Mouse (Mus musculus): ENCODE data around the gene Pcbd2. TPM values are rescaled to one million over a fixed set of nuclear protein-coding genes. Genes with fewer than 3 reads are reported as not detected.

Pcbd2 gene
- 9.2 and 10.8 TPM in 2 replicates for total RNA-seq (2012; rRNA removed)

DNA sequence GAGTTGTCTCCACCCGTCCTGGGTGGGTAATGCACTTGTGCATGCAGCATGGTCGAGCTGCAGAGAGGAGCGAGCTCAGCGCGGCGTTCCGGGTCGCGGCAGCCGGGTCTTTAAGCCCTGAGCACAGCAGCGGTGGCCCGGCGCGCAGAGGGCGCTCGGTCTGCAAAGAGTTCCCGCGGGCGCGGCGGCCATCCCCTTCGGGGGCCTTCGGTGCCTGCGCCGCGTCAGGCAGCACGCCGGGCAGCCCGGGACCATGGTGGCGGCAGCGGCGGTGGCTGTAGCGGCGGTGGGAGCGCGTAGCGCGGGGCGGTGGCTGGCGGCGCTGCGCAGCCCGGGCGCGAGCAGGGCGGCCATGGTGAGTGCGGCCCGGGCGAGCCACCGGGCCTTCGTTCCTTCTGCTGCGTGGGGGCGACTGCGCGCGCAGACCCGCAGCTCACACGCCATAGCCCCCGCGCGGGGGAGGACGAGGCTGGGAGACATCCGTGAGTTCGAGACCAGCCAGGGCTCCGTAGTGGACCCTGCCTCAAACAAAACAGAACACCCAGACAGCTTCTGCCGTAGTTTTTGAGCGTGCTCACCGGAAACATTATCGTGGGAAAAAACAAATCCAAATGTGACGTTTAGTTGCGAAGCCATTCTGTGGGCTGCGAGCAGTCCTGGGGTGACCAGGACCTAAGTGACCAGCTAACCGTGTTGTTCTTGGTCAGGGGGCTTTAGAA is at the start of gene Pcbd2:
TSS of gene Pcbd2 (plus strand) at position 249 of the 719 bp plus-strand sequence.
- no peaks in the 10 kb centered on the region for H3K36me3 ChIP-seq (ENCODE audit: control insufficient read depth, insufficient read depth, low read length, poor library complexity, severe bottlenecking)
- H3K9me3 ChIP-seq (ENCODE audit: control insufficient read depth, insufficient read depth, low read depth, low read length): no peaks in the 10 kb centered on the region
- peak within 1 kb of the TSS; percentile 78 to 96 for H3K4me3 ChIP-seq (ENCODE audit: insufficient read depth in 1 of 2, low read depth in 1 of 2, low read length in 2 of 2, poor library complexity in 1 of 2, severe bottlenecking in 1 of 2)
- H3K4me1 ChIP-seq (ENCODE audit: control insufficient read depth in 2 of 2, insufficient read depth in 2 of 2, low read length in 2 of 2, poor library complexity in 1 of 2): peaks cover 0 to 2% of the 10 kb centered on the region in 2 experiments; a peak in 1 of 4 replicates
- peak within 1 kb of the TSS; percentile 16 for H3K27ac ChIP-seq (ENCODE audit: insufficient read depth, low read depth, low read length, poor library complexity, severe bottlenecking)
- DNase-seq (ENCODE audit: low read depth, low spot score): no peak
- H3K9ac ChIP-seq (ENCODE audit: insufficient read depth, low read depth, low read length, poor library complexity, severe bottlenecking): peak within 1 kb of the TSS; percentile 86
- TF ChIP-seq ZC3H11A (IDR thresholded peaks at IDR 0.05; ENCODE audit: borderline replicate concordance, low read depth, low read length) (no peak), HCFC1 (IDR thresholded peaks at IDR 0.05; ENCODE audit: borderline replicate concordance, insufficient read depth, low read length) (no peak), MAFK (IDR thresholded peaks at IDR 0.05; ENCODE audit: insufficient read depth, low read depth, low read length) (no peak), CHD2 (IDR thresholded peaks at IDR 0.05; ENCODE audit: low read depth, low read length) (no peak), ZNF384 (IDR thresholded peaks at IDR 0.05; ENCODE audit: low read depth, low read length) (no peak)
- in situ Hi-C loops (cut with MboI; ENCODE audit: low sequenced_read_pairs in 2 of 2, unreplicated experiment in 2 of 2): no loop called here

DNA sequence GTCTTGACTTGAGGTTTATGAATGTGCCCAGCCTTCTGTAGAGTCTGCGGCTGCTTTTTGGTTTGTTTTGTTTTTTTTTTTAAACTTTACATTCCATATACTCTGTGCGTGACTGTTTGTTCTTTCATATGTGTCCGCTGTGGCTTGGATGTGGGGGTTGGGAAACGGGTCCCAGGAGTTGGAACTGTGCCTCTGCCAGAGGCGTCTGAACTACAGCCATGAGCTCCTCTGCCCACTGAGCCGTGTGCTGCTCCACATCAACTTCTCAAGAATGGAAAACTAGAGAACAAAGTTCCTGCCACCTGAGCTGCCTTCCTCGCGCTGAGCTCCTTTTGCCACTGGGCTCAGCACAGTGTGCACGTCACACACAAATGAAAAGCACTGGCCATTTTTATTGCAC is 45.0 kb upstream of the Pcbd2 start:
- no peak for DNase-seq (ENCODE audit: low read depth, low spot score)
- Histone ChIP-seq H3K4me1 (ENCODE audit: control insufficient read depth in 2 of 2, insufficient read depth in 2 of 2, low read length in 2 of 2, poor library complexity in 1 of 2) (no peaks in the 10 kb centered on the region), H3K36me3 (ENCODE audit: control insufficient read depth, insufficient read depth, low read length, poor library complexity, severe bottlenecking) (peaks cover 25% of the 10 kb centered on the region), H3K27ac (ENCODE audit: insufficient read depth, low read depth, low read length, poor library complexity, severe bottlenecking) (no peak overlapping the region), H3K9ac (ENCODE audit: insufficient read depth, low read depth, low read length, poor library complexity, severe bottlenecking) (no peak overlapping the region), H3K9me3 (ENCODE audit: control insufficient read depth, insufficient read depth, low read depth, low read length) (no peaks in the 10 kb centered on the region), H3K4me3 (ENCODE audit: insufficient read depth in 1 of 2, low read depth in 1 of 2, low read length in 2 of 2, poor library complexity in 1 of 2, severe bottlenecking in 1 of 2) (no peak overlapping the region)
- no peak for TF ChIP-seq ZC3H11A (IDR thresholded peaks at IDR 0.05; ENCODE audit: borderline replicate concordance, low read depth, low read length)
- no peak for TF ChIP-seq HCFC1 (IDR thresholded peaks at IDR 0.05; ENCODE audit: borderline replicate concordance, insufficient read depth, low read length)
- no peak for TF ChIP-seq ZNF384 (IDR thresholded peaks at IDR 0.05; ENCODE audit: low read depth, low read length)
- no peak for TF ChIP-seq CHD2 (IDR thresholded peaks at IDR 0.05; ENCODE audit: low read depth, low read length)
- no peak for TF ChIP-seq MAFK (IDR thresholded peaks at IDR 0.05; ENCODE audit: insufficient read depth, low read depth, low read length)
- in situ Hi-C loops (cut with MboI; ENCODE audit: low sequenced_read_pairs in 2 of 2, unreplicated experiment in 2 of 2): no loop called here

DNA sequence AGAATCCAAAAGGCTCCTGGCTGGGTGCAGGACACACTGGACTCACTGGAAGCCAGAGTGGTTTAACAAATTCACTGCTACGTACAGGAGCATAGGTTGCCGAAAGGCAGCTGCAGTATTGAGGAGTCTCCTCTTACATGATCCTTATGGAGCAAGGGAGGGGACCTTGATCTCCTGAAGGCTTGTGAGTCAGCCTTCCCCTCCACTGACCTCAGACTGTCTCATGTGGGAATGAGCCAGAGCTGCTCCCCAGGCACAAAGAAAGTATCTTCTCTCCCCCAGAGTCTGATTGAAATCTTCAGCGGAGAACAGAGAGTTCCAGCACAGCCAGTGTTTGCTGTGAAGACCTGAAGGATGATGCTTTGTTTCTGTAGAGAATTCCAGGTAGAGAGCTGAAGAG is 43.6 kb upstream of the Pcbd2 start:
- DNase-seq (ENCODE audit: low read depth, low spot score): no peak
- Histone ChIP-seq H3K4me3 (ENCODE audit: insufficient read depth in 1 of 2, low read depth in 1 of 2, low read length in 2 of 2, poor library complexity in 1 of 2, severe bottlenecking in 1 of 2) (no peak overlapping the region), H3K36me3 (ENCODE audit: control insufficient read depth, insufficient read depth, low read length, poor library complexity, severe bottlenecking) (peaks cover 13% of the 10 kb centered on the region), H3K4me1 (ENCODE audit: control insufficient read depth in 2 of 2, insufficient read depth in 2 of 2, low read length in 2 of 2, poor library complexity in 1 of 2) (peaks cover 3 to 5% of the 10 kb centered on the region in 2 experiments; a peak in 3 of 4 replicates), H3K9me3 (ENCODE audit: control insufficient read depth, insufficient read depth, low read depth, low read length) (no peaks in the 10 kb centered on the region), H3K27ac (ENCODE audit: insufficient read depth, low read depth, low read length, poor library complexity, severe bottlenecking) (no peak overlapping the region), H3K9ac (ENCODE audit: insufficient read depth, low read depth, low read length, poor library complexity, severe bottlenecking) (no peak overlapping the region)
- TF ChIP-seq ZC3H11A (IDR thresholded peaks at IDR 0.05; ENCODE audit: borderline replicate concordance, low read depth, low read length): no peak
- no peak for TF ChIP-seq HCFC1 (IDR thresholded peaks at IDR 0.05; ENCODE audit: borderline replicate concordance, insufficient read depth, low read length)
- TF ChIP-seq ZNF384 (IDR thresholded peaks at IDR 0.05; ENCODE audit: low read depth, low read length): no peak
- in situ Hi-C loops (cut with MboI; ENCODE audit: low sequenced_read_pairs in 2 of 2, unreplicated experiment in 2 of 2): no loop called here

DNA sequence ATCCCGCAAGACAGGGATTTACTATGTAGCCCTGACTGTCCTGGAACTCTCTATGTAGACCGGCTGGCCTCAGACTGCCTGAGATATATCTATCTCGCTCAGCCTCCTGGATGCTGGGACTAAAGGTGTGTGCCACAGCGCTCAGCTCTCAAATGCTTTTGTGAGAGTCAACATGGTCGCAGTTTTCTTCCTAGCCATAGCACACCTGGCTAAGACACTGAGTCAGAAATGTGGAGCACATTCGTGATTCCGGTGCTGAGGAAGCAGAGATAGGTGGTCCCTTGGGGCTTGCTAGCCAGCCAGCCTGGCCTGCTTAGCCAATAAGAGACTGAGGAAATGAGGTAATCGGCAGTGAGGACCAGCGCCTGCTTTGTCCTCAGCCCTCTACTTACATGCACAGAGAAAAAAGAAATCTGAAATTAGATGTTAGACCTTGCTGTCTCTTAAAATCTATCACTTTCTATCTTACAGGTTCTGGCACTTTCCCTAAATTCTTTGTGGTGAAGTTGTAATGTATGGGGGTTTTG is 41.0 kb upstream of the Pcbd2 start:
- H3K4me3 ChIP-seq (ENCODE audit: insufficient read depth in 1 of 2, low read depth in 1 of 2, low read length in 2 of 2, poor library complexity in 1 of 2, severe bottlenecking in 1 of 2): no peak overlapping the region

More for the DNA sequence above, 41.0 kb upstream of the Pcbd2 start:
- Histone ChIP-seq H3K9ac (ENCODE audit: insufficient read depth, low read depth, low read length, poor library complexity, severe bottlenecking) (no peak overlapping the region), H3K9me3 (ENCODE audit: control insufficient read depth, insufficient read depth, low read depth, low read length) (no peaks in the 10 kb centered on the region), H3K36me3 (ENCODE audit: control insufficient read depth, insufficient read depth, low read length, poor library complexity, severe bottlenecking) (peaks cover 3% of the 10 kb centered on the region), H3K4me1 (ENCODE audit: control insufficient read depth in 2 of 2, insufficient read depth in 2 of 2, low read length in 2 of 2, poor library complexity in 1 of 2) (peaks cover 3 to 5% of the 10 kb centered on the region in 2 experiments; a peak in 3 of 4 replicates), H3K27ac (ENCODE audit: insufficient read depth, low read depth, low read length, poor library complexity, severe bottlenecking) (no peak overlapping the region)
- in situ Hi-C loops (cut with MboI; ENCODE audit: low sequenced_read_pairs in 2 of 2, unreplicated experiment in 2 of 2): no loop called here
- TF ChIP-seq HCFC1 (IDR thresholded peaks at IDR 0.05; ENCODE audit: borderline replicate concordance, insufficient read depth, low read length) (no peak), ZNF384 (IDR thresholded peaks at IDR 0.05; ENCODE audit: low read depth, low read length) (no peak), ZC3H11A (IDR thresholded peaks at IDR 0.05; ENCODE audit: borderline replicate concordance, low read depth, low read length) (no peak), CHD2 (IDR thresholded peaks at IDR 0.05; ENCODE audit: low read depth, low read length) (no peak), MAFK (IDR thresholded peaks at IDR 0.05; ENCODE audit: insufficient read depth, low read depth, low read length) (no peak)
- no peak for DNase-seq (ENCODE audit: low read depth, low spot score)

Data from ES-E14 (cell line).